Mouse (Mus musculus) urinary bladder, adult 18-20 months (tissue): ENCODE data around the gene Add1.
A peak's percentile ranks its signal among the peaks of the same experiment; 100 is the strongest.

Experiments
- DNase-seq, 2 experiments: peaks; one replicate each; pipeline ENCODE4 v3.0.0; 2022; ENCODE audit warnings: low spot score in 2 of 2, mixed read lengths in 2 of 2

The Add1 gene

GRCm38 (mm10) chr5:34607100-34607880 is 33.8 kb downstream of the Add1 start:
- DNase-seq: no peak

- no peak for DNase-seq
Measured at GRCm38 (mm10) chr5:34608226-34608625, 34.8 kb downstream of the Add1 start.

GRCm38 (mm10) chr5:34609966-34610365 is 36.5 kb downstream of the Add1 start:
- DNase-seq: no peak

- DNase-seq: no peak
Measured at GRCm38 (mm10) chr5:34632996-34633395, 59.5 kb downstream of the Add1 start.

GRCm38 (mm10) chr5:34633641-34634040 is 60.2 kb downstream of the Add1 start:
- peak in 1 of 2 experiments; percentile 34 for DNase-seq

- DNase-seq: no peak
Measured at GRCm38 (mm10) chr5:34634746-34635400, 61.4 kb downstream of the Add1 start.

- DNase-seq: no peak
Measured at GRCm38 (mm10) chr5:34635665-34636192, 62.3 kb downstream of the Add1 start.

- peak; percentile 58 to 71 for DNase-seq
Measured at GRCm38 (mm10) chr5:34636481-34637287, 63.2 kb downstream of the Add1 start, which contains the start of gene Mfsd10. Gene Mfsd10 (minus strand): TSS chr5:34637212.

- no peak for DNase-seq
Measured at GRCm38 (mm10) chr5:34637591-34638156, 64.2 kb downstream of the Add1 start.

- DNase-seq: no peak
Measured at GRCm38 (mm10) chr5:34641991-34642390, 68.5 kb downstream of the Add1 start.

- DNase-seq: no peak
Measured at GRCm38 (mm10) chr5:34642932-34643331, 69.5 kb downstream of the Add1 start.

- DNase-seq: no peak
Measured at GRCm38 (mm10) chr5:34647581-34647980, 74.1 kb downstream of the Add1 start.

GRCm38 (mm10) chr5:34652961-34653360 is 79.5 kb downstream of the Add1 start:
- DNase-seq: no peak

- no peak for DNase-seq
Measured at GRCm38 (mm10) chr5:34654881-34655280, 81.4 kb downstream of the Add1 start.

GRCm38 (mm10) chr5:34657556-34657955 is 84.1 kb downstream of the Add1 start:
- no peak for DNase-seq

GRCm38 (mm10) chr5:34659686-34660590 is 86.5 kb downstream of the Add1 start, which contains the start of the genes Nop14 and Grk4:
Gene Nop14 (minus strand): TSS chr5:34660148.
Gene Grk4 (plus strand): TSS chr5:34660379.
- peak; percentile 96 to 99 for DNase-seq

GRCm38 (mm10) chr5:34660591-34661130 is 87.2 kb downstream of the Add1 start:
- no peak for DNase-seq

GRCm38 (mm10) chr5:34661909-34662308 is 88.4 kb downstream of the Add1 start:
- no peak for DNase-seq

GRCm38 (mm10) chr5:34663231-34663630 is 89.8 kb downstream of the Add1 start:
- no peak for DNase-seq

- no peak for DNase-seq
Measured at GRCm38 (mm10) chr5:34669493-34669892, 96.0 kb downstream of the Add1 start.
